Mouse (Mus musculus) embryo, embryonic 11.5 days (tissue): ENCODE measurements around the gene Clk2.

Source experiments
- DNase-seq: peaks from one replicate; pipeline ENCODE4 v3.0.0-alpha.2; 2012; ENCODE audit warnings: low read depth, low spot score

The Clk2 gene

DNA sequence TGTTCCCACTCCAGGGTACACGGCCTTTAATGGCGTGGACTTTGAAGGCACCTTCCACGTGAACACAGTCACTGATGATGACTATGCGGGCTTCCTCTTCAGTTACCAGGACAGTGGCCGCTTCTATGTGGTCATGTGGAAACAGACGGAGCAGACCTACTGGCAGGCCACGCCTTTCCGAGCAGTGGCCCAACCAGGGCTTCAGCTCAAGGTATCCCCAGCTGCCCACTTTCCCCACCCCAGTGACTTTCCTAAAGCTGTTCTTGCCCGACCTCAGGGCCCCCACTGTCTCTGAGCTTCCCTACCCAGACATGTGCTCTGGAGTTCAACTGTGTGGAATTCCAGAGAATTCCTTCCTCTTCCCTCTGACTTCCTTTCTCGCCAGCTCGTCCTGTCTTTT, 60.2 kb downstream of the Clk2 start:
- no peak for DNase-seq

DNA sequence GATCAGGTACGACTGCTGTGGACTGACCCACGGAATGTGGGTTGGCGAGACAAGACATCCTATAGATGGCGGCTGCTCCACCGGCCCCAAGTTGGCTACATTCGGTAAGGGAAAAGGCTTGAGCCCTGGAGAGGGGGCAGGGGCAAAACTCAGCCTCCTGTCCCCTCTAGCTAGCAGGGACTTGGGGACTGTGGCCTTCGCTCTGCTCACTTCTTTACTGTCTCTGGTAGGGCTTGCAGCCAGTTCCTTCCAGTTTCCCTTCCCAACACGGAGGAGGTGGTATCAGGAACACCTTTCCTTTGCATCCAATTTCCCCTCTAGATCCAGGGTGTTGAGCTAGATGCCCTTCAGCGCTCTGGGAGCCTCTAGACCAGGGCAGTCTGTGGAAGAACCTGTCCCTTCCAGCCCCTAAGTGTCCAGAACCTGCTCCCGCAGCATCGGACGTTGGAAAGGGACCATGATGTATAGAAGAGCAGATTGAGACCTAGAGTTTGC, 60.8 kb downstream of the Clk2 start:
- no peak for DNase-seq

DNA sequence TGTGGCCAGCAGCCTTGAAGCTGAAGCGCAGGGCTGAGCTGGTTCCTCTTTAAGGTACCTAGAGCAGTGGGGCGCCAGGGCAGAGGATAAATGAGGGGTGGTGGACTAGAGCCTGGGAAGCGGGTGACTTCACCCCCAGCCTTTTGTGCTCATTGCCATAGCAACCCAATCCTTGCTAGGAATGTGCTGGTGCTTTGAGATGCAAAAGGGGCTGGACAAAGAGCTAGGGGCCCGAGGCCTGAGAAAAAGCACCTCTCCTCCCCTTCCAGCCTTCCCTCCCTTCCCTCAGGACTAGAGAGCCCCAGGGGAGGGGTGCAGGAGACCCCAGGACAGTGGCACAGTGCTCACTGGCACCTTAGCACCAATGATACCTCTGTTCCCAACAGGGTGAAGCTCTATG, 61.3 kb downstream of the Clk2 start:
- DNase-seq, result no peak

DNA sequence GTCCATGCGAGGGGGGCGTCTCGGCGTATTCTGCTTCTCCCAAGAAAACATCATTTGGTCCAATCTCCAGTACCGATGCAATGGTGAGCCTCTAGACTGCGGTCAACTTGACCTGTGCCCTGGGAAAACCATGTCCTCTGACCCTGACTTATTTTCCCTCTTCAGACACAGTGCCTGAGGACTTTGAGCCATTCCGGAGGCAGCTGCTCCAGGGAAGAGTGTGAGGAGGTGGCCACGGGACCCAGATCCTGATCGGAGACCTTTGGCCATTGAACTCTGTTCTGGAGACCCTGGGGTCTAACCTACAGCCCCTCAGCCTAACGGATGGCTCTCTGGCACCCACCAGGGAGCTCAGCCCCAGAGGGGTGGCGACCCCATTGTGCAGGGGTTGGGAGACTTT, 61.8 kb downstream of the Clk2 start:
- no peak for DNase-seq
